Comparison of ENCODE assay signal across 8 mouse cellular contexts in the genomic region with DNA sequence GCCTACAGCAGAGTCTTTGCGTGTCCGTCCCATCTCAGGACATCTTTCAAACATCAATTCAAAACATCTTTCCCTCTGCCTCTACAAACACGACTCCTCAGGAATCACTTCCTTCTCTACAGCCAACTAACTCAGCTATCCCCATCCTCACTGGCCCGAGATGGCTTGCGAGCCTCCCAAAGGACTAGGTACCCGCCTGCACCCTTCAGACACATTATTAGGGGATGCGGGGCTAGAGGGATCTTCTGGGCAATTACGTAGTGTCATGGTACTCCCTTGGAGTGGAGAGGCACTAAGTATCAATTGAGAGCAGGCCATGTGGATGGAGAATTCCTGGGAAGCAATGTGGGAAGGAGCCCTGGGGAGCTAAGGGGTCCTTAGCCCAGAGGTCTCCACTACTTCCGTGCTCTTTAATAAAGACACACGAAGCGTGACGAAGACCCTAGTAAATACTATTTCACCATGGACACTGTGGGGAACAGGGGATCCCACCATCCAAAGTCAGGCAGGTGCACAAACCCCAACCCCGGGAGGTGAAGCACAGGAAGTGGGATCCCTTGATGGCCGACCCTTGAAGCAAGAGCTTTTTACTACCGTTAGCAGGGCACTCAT. TPM values are rescaled to one million over a fixed set of nuclear protein-coding genes. Genes with fewer than 3 reads are reported as not detected.
A peak's percentile ranks its signal among the peaks of the same experiment; 100 is the strongest.
DNase-seq lines count a peak whose midpoint lies in the region; ATAC-seq and TF ChIP-seq lines count a peak whose summit lies in the region.

No protein-coding gene starts in this region.

- H3K27me3 ChIP-seq in testis, adult 2 months (ENCODE audit: control insufficient read depth, insufficient read depth, low read length): no peaks in the 10 kb centered on the region
- peaks cover 6% of the 10 kb centered on the region for H3K27me3 ChIP-seq in liver, embryonic 12.5 days (replicated peaks)

- ATAC-seq in liver, embryonic 12.5 days: no peak

- peaks cover 16% of the 10 kb centered on the region for H3K4me1 ChIP-seq in testis, adult 2 months (ENCODE audit: control insufficient read depth, insufficient read depth, low read length)
- H3K4me1 ChIP-seq in liver, embryonic 12.5 days: peaks cover 33% of the 10 kb centered on the region

- TF ChIP-seq CTCF in gastrocnemius, adult 2 months (IDR thresholded peaks at IDR 0.05): no peak
- no peak for TF ChIP-seq CTCF in testis, adult 2 months (IDR thresholded peaks at IDR 0.05; ENCODE audit: control insufficient read depth, insufficient read depth, insufficient replicate concordance, low read depth, low read length)

- peak overlapping the region; percentile 82 for H3K9ac ChIP-seq in liver, embryonic 12.5 days

- WGBS in liver, embryonic 12.5 days (ENCODE audit: insufficient replicate concordance): 34% methylated on average over 15 of the region's 15 CpGs

- H3K4me2 ChIP-seq in liver, embryonic 12.5 days: peak overlapping the region; percentile 87

- intact Hi-C loops in gastrocnemius, adult 2 months (cut with DNase I): loop anchor here (2.0 to 10.0 kb wide), 2 partner anchors 19 to 107 kb away; no protein-coding TSS in a partner anchor
- intact Hi-C loops in left cerebral cortex, postnatal 14 days (cut with DNase I): loop anchor here (5.0 kb wide), 1 partner anchor 109 kb away; no protein-coding TSS in a partner anchor

- H3K36me3 ChIP-seq in testis, adult 2 months (ENCODE audit: control insufficient read depth, insufficient read depth, low read length): no peaks in the 10 kb centered on the region
- H3K36me3 ChIP-seq in liver, embryonic 12.5 days: no peaks in the 10 kb centered on the region; the same call in 1 of the 2 replicates

- no peak for TF ChIP-seq POLR2A in testis, adult 2 months (IDR thresholded peaks at IDR 0.05; ENCODE audit: control insufficient read depth, low read depth, low read length)

- H3K27ac ChIP-seq in gastrocnemius, adult 2 months: peak overlapping the region; percentile 93
- no peak overlapping the region for H3K27ac ChIP-seq in testis, adult 2 months (ENCODE audit: control insufficient read depth, insufficient read depth, low read depth, low read length)
- H3K27ac ChIP-seq in liver, embryonic 12.5 days: peak overlapping the region; percentile 57

- peak overlapping the region; percentile 83 for H3K4me3 ChIP-seq in gastrocnemius, adult 2 months
- peak overlapping the region; percentile 87 for H3K4me3 ChIP-seq in testis, adult 2 months (ENCODE audit: control insufficient read depth, low read depth, low read length)
- H3K4me3 ChIP-seq in liver, embryonic 12.5 days: peak overlapping the region; percentile 66

- no peaks in the 10 kb centered on the region for H3K9me3 ChIP-seq in liver, embryonic 12.5 days (replicated peaks)

- no peak for DNase-seq in gastrocnemius, adult 2 months
- DNase-seq in gastrocnemius, adult 8-10 months (ENCODE audit: low spot score in 2 of 2): no peak
- DNase-seq in testis, postnatal 10 days (ENCODE audit: low spot score): no peak
- DNase-seq in adipocyte (ENCODE audit: low spot score): no peak
- no peak for DNase-seq in left cerebral cortex, postnatal 14 days (ENCODE audit: low spot score in 2 of 2)
- DNase-seq in natural killer cell, adult 2 months (ENCODE audit: low spot score in 2 of 2): no peak

RNA-seq across cellular contexts. Expression of a gene that starts 0.7 kb away (rescaled TPM):
- 10 to 100 TPM; 58.2 to 67.6 TPM for total RNA-seq in gastrocnemius, adult 2 months (2021)
- 10 to 100 TPM; 57.5 to 66.3 (median 64.3) TPM for total RNA-seq in gastrocnemius, adult 8-10 months (2022)
- 24.5 and 28.4 TPM in 2 replicates for polyA plus RNA-seq in testis, adult 2 months (2012; rRNA removed)
- 97.6 and 99.1 TPM in 2 replicates for polyA plus RNA-seq in liver, embryonic 12.5 days (2016; fragmentation: Nextera tagmentation; extraction: Ambion mirVana)
- 100 to 1,000 TPM; 186 to 274 TPM for total RNA-seq in left cerebral cortex, postnatal 14 days (2021)

RNA-seq across cellular contexts. Expression of a gene that starts 3.1 kb away (rescaled TPM):
- total RNA-seq in gastrocnemius, adult 2 months (2021): 1 to 10 TPM in 1 of 2 experiments, under 1 TPM in 1; 0.82 to 1.2 TPM
- 1 to 10 TPM; 1.1 to 2.2 (median 1.9) TPM for total RNA-seq in gastrocnemius, adult 8-10 months (2022)
- 20.0 and 24.3 TPM in 2 replicates for polyA plus RNA-seq in testis, adult 2 months (2012; rRNA removed)
- polyA plus RNA-seq in liver, embryonic 12.5 days (2016; fragmentation: Nextera tagmentation; extraction: Ambion mirVana): 13.2 and 14.5 TPM in 2 replicates
- total RNA-seq in left cerebral cortex, postnatal 14 days (2021): 10 to 100 TPM; 28.7 to 47.5 TPM

RNA-seq across cellular contexts. Expression of a gene that starts 9.8 kb away (rescaled TPM):
- total RNA-seq in gastrocnemius, adult 2 months (2021): 1 to 10 TPM; 2.9 to 3.8 TPM
- total RNA-seq in gastrocnemius, adult 8-10 months (2022): 1 to 10 TPM; 2.0 to 3.9 (median 3.0) TPM
- 21.5 and 23.5 TPM in 2 replicates for polyA plus RNA-seq in testis, adult 2 months (2012; rRNA removed)
- 13.4 and 13.5 TPM in 2 replicates for polyA plus RNA-seq in liver, embryonic 12.5 days (2016; fragmentation: Nextera tagmentation; extraction: Ambion mirVana)
- total RNA-seq in left cerebral cortex, postnatal 14 days (2021): 10 to 100 TPM; 26.4 to 50.4 TPM

RNA-seq across cellular contexts. Expression of a gene that starts 10.9 kb away (rescaled TPM):
- total RNA-seq in gastrocnemius, adult 2 months (2021): under 1 TPM; 0.14 to 0.36 TPM
- total RNA-seq in gastrocnemius, adult 8-10 months (2022): under 1 TPM in 2 of 4 experiments, not detected in 2; 0.15 to 0.19 TPM
- polyA plus RNA-seq in testis, adult 2 months (2012; rRNA removed): 53.7 and 65.2 TPM in 2 replicates
- 10.7 and 11.3 TPM in 2 replicates for polyA plus RNA-seq in liver, embryonic 12.5 days (2016; fragmentation: Nextera tagmentation; extraction: Ambion mirVana)
- 100 to 1,000 TPM; 580 to 627 TPM for total RNA-seq in left cerebral cortex, postnatal 14 days (2021)

RNA-seq across cellular contexts. Expression of a gene that starts 12.3 kb away (rescaled TPM):
- total RNA-seq in gastrocnemius, adult 2 months (2021): under 1 TPM; 0.17 to 0.18 TPM
- under 1 TPM in 3 of 4 experiments, not detected in 1; 0.27 to 0.35 (median 0.29) TPM for total RNA-seq in gastrocnemius, adult 8-10 months (2022)
- polyA plus RNA-seq in testis, adult 2 months (2012; rRNA removed): 0.49 and 0.88 TPM in 2 replicates
- 0.37 and 0.41 TPM in 2 replicates for polyA plus RNA-seq in liver, embryonic 12.5 days (2016; fragmentation: Nextera tagmentation; extraction: Ambion mirVana)
- total RNA-seq in left cerebral cortex, postnatal 14 days (2021): 1 to 10 TPM in 1 of 2 experiments, under 1 TPM in 1; 0.94 to 1.1 TPM

Comparison
In these comparisons a context has a peak if more than half of its experiments do, and no peak if none do; other contexts are left out.
1. RNA of a gene that starts 3.1 kb away (total RNA-seq): 28.7 to 47.5 TPM in left cerebral cortex, postnatal 14 days; 1.1 to 2.2 TPM in gastrocnemius, adult 8-10 months and 0.82 to 1.2 TPM in gastrocnemius, adult 2 months; every median in the first group is over 4 times any median in the second.
2. RNA of a gene that starts 9.8 kb away (total RNA-seq): 26.4 to 50.4 TPM in left cerebral cortex, postnatal 14 days; 2.9 to 3.8 TPM in gastrocnemius, adult 2 months and 2.0 to 3.9 TPM in gastrocnemius, adult 8-10 months; every median in the first group is over 4 times any median in the second.
3. Peak in every context shown above with its lines, with median percentiles within 50 percentile points of each other: H3K4me3 ChIP-seq.